Mouse (Mus musculus) forebrain, embryonic 12.5 days (tissue): ENCODE measurements around the gene Msl3. TPM values are rescaled to one million over a fixed set of nuclear protein-coding genes. Genes with fewer than 3 reads are reported as not detected.

Experiments
- ATAC-seq: fragments of 200-750 bp; cut with Nextera tagmentation; 2 replicates; pipeline ENCODE4 v1.8.0; 2017; ENCODE audit warnings: moderate TSS enrichment; ENCODE audit not compliant: low FRiP score
- H3K27ac ChIP-seq: fragments of 300-500 bp; sonication (generic); 2 replicates; pipeline ENCODE4 v1.5.1; 2016; ENCODE audit warnings: mild to moderate bottlenecking
- H3K27me3 ChIP-seq: fragments of 300-500 bp; sonication (generic); 2 replicates; pipeline ENCODE4 v1.6.1; 2016; ENCODE audit warnings: mild to moderate bottlenecking
- H3K36me3 ChIP-seq: fragments of 300-500 bp; sonication (generic); replicated peaks from 2 replicates; pipeline ENCODE4 v1.6.1; 2016; ENCODE audit warnings: mild to moderate bottlenecking
- H3K4me1 ChIP-seq: fragments of 300-500 bp; sonication (generic); 2 replicates; pipeline ENCODE4 v1.6.1; 2016
- H3K4me2 ChIP-seq: fragments of 300-500 bp; sonication (generic); 2 replicates; pipeline ENCODE4 v1.6.1; 2016; ENCODE audit warnings: mild to moderate bottlenecking, moderate library complexity
- H3K4me3 ChIP-seq: fragments of 300-500 bp; sonication (generic); replicated peaks from 2 replicates; pipeline ENCODE4 v1.5.1; 2016; ENCODE audit warnings: mild to moderate bottlenecking
- H3K9ac ChIP-seq: fragments of 300-500 bp; sonication (generic); 2 replicates; pipeline ENCODE4 v1.6.1; 2016; ENCODE audit warnings: mild to moderate bottlenecking
- H3K9me3 ChIP-seq: fragments of 300-500 bp; sonication (generic); 2 replicates; pipeline ENCODE4 v1.6.1; 2016
- WGBS: fragments of 180-500 bp; shearing (Covaris S2); methylation state at CpG from one replicate; pipeline ENCODE4 v1.1.7; 2016; 5-methylcytosine and 5-hydroxymethylcytosine counted together
- polyA plus RNA-seq: library from polyadenylated mRNA; unstranded; fragments of >200 nt; fragmentation: Nextera tagmentation; extraction: Ambion mirVana; gene quantifications from 2 replicates; pipeline ENCODE4 v1.2.1, GENCODE M21; 2016

The Msl3 gene
- polyA plus RNA-seq, 1 experiment from 2014 or later, result 32.9 TPM

GRCm38 (mm10) chrX:168647746-168648145, 26.0 kb downstream of the Msl3 start:
- H3K4me3 ChIP-seq, result no peak overlapping the region
- no peak overlapping the region for H3K9ac ChIP-seq
- H3K27ac ChIP-seq, result no peak overlapping the region
- no peak overlapping the region for H3K4me2 ChIP-seq
- no peaks in the 10 kb centered on the region for H3K36me3 ChIP-seq
- no peaks in the 10 kb centered on the region for H3K4me1 ChIP-seq
- peaks cover 13% of the 10 kb centered on the region; the same call in 1 of the 2 replicates for H3K27me3 ChIP-seq
- ATAC-seq, result no peak
- no peaks in the 10 kb centered on the region for H3K9me3 ChIP-seq
- 79% methylated on average over 3 of the region's 3 CpGs for WGBS

GRCm38 (mm10) chrX:168643451-168643850, 30.2 kb downstream of the Msl3 start:
- Histone ChIP-seq H3K9me3 (no peaks in the 10 kb centered on the region), H3K4me2 (no peak overlapping the region), H3K9ac (no peak overlapping the region), H3K27me3 (peaks cover 16% of the 10 kb centered on the region), H3K36me3 (no peaks in the 10 kb centered on the region), H3K27ac (no peak overlapping the region), H3K4me3 (no peak overlapping the region), H3K4me1 (no peaks in the 10 kb centered on the region)
- WGBS, result 83% methylated on average over 1 of the region's 1 CpGs
- no peak for ATAC-seq

- no peak overlapping the region for H3K9ac ChIP-seq
- no peaks in the 10 kb centered on the region for H3K36me3 ChIP-seq
- peak overlapping the region; percentile 32 for H3K4me3 ChIP-seq
- H3K9me3 ChIP-seq, result no peaks in the 10 kb centered on the region
- 19% methylated on average over 11 of the region's 11 CpGs for WGBS
- H3K27ac ChIP-seq, result no peak overlapping the region
- peak overlapping the region; percentile 40 for H3K4me2 ChIP-seq
- peaks cover 8% of the 10 kb centered on the region for H3K27me3 ChIP-seq
- no peaks in the 10 kb centered on the region for H3K4me1 ChIP-seq
- ATAC-seq, result peak; percentile 65; the same call in 1 of the 2 replicates
These were observed 33.9 kb downstream of the Msl3 start for GRCm38 (mm10) chrX:168639556-168640356.

Other genes starting within 250 kb of the Msl3 start
- 0.19 and 0.20 TPM in 2 replicates for gene Frmpd4, start 96.7 kb downstream of the Msl3 start, polyA plus RNA-seq
- 0.73 and 0.97 TPM in 2 replicates for gene Arhgap6, start 121.2 kb upstream of the Msl3 start, polyA plus RNA-seq